Mouse (Mus musculus): ENCODE measurements around the gene Ralgapa1. TPM values are rescaled to one million over a fixed set of nuclear protein-coding genes. Genes with fewer than 3 reads are reported as not detected.

The Ralgapa1 gene
- polyA plus RNA-seq, 1 experiment from 2014 or later = 23.1 TPM

DNA sequence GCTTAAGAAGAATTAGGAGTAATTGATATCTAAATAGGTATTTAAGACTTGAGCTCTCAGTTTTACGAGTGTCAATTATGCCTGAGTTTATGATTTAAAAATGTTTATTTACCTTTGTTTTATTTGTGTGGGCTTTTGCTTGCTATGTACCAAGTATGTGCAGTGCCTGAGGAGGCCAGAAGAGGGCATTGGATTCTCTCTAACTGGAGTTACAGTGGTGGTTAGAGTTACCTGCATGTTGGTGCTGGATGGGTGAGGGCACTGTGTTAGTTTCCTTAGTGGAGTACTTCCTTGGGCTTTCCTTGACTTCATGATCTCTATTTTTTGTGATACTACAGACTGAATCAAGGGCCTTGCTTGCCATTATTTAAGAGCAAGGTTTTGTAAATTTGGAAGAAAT lies 25.8 kb upstream of the Ralgapa1 start:
- no peak overlapping the region for H3K4me3 ChIP-seq (ENCODE audit: control insufficient read depth in 1 of 2, insufficient read depth in 1 of 2, low read depth in 1 of 2, low read length in 2 of 2)
- 0 out of 2 replicates have a peak, but pooled peaks cover 3% of the 10 kb centered on the region for H3K9me3 ChIP-seq (ENCODE audit: control insufficient read depth, low read length)
- H3K27ac ChIP-seq (replicated peaks in 1 of 2; ENCODE audit: control insufficient read depth in 1 of 2, insufficient read depth in 1 of 2, low read depth in 2 of 2, low read length in 2 of 2) = no peak overlapping the region
- no peaks in the 10 kb centered on the region for H3K4me1 ChIP-seq (ENCODE audit: control insufficient read depth in 2 of 2, insufficient read depth in 2 of 2, low read length in 2 of 2)
- 58% methylated on average over 1 of the region's 1 CpGs for WGBS
- H3K36me3 ChIP-seq (ENCODE audit: control insufficient read depth, insufficient read depth, low read length) = peaks cover 54% of the 10 kb centered on the region
- H3K4me2 ChIP-seq (ENCODE audit: low read length) = no peak overlapping the region
- H3K9ac ChIP-seq (ENCODE audit: low read length) = no peak overlapping the region
- no peak for ATAC-seq (ENCODE audit: insufficient number of reproducible peaks, insufficient read depth, low FRiP score, low read depth)
- H3K27me3 ChIP-seq (ENCODE audit: control insufficient read depth, insufficient read depth, low read length) = no peaks in the 10 kb centered on the region

DNA sequence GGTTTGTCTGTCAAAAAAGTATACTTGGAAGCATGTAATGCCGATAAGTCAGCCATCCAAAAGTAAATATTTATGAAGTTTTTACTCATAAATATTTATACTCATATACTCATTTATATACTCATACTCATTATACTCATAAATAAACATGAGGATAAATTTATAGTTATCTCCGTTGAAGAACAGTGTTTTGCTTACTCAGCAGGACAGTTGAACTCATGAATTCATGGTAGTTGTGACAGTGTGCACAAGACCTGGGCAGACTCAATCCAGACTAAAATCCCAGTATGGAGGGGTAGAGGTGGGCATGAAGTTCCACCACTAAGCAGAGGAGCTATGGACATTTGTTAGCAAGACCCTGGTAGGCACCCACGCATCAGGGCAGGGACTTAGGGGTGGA lies 16.5 kb upstream of the Ralgapa1 start:
- H3K9ac ChIP-seq (ENCODE audit: low read length) = no peak overlapping the region
- peak overlapping the region; percentile 79 for H3K4me2 ChIP-seq (ENCODE audit: low read length)
- 85% methylated on average over 3 of the region's 3 CpGs for WGBS
- H3K27ac ChIP-seq (replicated peaks in 1 of 2; ENCODE audit: control insufficient read depth in 1 of 2, insufficient read depth in 1 of 2, low read depth in 2 of 2, low read length in 2 of 2) = no peak overlapping the region
- peak overlapping the region in 1 of 2 experiments; percentile 84; a peak in 2 of 4 replicates for H3K4me3 ChIP-seq (ENCODE audit: control insufficient read depth in 1 of 2, insufficient read depth in 1 of 2, low read depth in 1 of 2, low read length in 2 of 2)
- H3K36me3 ChIP-seq (ENCODE audit: control insufficient read depth, insufficient read depth, low read length) = peaks cover 16% of the 10 kb centered on the region
- H3K9me3 ChIP-seq (ENCODE audit: control insufficient read depth, low read length) = no peaks in the 10 kb centered on the region
- H3K4me1 ChIP-seq (ENCODE audit: control insufficient read depth in 2 of 2, insufficient read depth in 2 of 2, low read length in 2 of 2) = peaks cover 0 to 2% of the 10 kb centered on the region in 2 experiments; a peak in 2 of 4 replicates
- ATAC-seq (ENCODE audit: insufficient number of reproducible peaks, insufficient read depth, low FRiP score, low read depth) = no peak
- no peaks in the 10 kb centered on the region for H3K27me3 ChIP-seq (ENCODE audit: control insufficient read depth, insufficient read depth, low read length)

DNA sequence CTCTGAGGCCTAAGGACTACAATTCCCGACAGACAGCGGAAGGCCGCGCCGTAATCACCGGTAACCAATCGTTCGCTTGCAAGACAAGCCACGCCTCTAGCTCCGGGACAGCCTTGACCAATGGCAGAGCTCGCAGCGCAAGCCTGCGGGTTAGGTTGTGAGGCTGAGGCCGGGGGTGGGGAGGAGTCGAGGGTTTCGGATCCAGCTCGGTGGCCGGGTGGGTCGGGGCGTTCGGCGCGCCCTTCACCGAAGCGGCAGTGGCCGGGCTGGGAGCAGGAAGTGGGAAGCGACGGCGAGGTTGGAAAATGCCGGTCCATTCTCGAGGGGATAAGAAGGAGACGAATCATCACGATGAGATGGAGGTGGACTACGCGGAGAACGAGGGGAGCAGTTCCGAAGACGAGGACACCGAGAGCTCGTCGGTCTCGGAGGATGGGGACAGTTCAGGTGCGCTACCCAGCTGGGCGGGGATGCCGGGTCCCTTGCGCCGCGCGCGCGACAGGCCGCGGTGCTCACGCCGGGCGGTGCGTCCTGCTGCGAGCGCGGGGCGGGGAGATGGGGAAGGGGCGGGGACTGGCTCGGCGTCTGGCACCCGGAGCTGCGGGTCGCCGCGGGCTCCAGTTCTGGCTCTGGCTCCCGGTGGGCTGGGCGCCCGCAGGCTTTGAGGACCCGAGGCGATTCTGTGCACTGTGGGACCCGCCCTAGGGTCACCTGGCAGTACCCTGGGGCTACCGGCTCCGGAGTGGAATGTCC lies 15.4 kb upstream of the Ralgapa1 start, which contains the start of gene Brms1l:
Gene Brms1l, plus strand, starts transcription at position 126 of the 753 bp plus-strand sequence.
- under 1% methylated on average over 70 of the region's 77 CpGs for WGBS
- Histone ChIP-seq H3K4me2 (ENCODE audit: low read length) (peak within 1 kb of the TSS; percentile 79), H3K4me3 (ENCODE audit: control insufficient read depth in 1 of 2, insufficient read depth in 1 of 2, low read depth in 1 of 2, low read length in 2 of 2) (peak within 1 kb of the TSS; percentile 84 to 93), H3K27me3 (ENCODE audit: control insufficient read depth, insufficient read depth, low read length) (no peaks in the 10 kb centered on the region), H3K27ac (replicated peaks in 1 of 2; ENCODE audit: control insufficient read depth in 1 of 2, insufficient read depth in 1 of 2, low read depth in 2 of 2, low read length in 2 of 2) (peak within 1 kb of the TSS; percentile 91 to 96), H3K9ac (ENCODE audit: low read length) (peak within 1 kb of the TSS; percentile 86), H3K4me1 (ENCODE audit: control insufficient read depth in 2 of 2, insufficient read depth in 2 of 2, low read length in 2 of 2) (peaks cover 0 to 2% of the 10 kb centered on the region in 2 experiments; a peak in 2 of 4 replicates), H3K36me3 (ENCODE audit: control insufficient read depth, insufficient read depth, low read length) (peaks cover 5% of the 10 kb centered on the region), H3K9me3 (ENCODE audit: control insufficient read depth, low read length) (no peaks in the 10 kb centered on the region)
- peak; percentile 99 for ATAC-seq (ENCODE audit: insufficient number of reproducible peaks, insufficient read depth, low FRiP score, low read depth)

DNA sequence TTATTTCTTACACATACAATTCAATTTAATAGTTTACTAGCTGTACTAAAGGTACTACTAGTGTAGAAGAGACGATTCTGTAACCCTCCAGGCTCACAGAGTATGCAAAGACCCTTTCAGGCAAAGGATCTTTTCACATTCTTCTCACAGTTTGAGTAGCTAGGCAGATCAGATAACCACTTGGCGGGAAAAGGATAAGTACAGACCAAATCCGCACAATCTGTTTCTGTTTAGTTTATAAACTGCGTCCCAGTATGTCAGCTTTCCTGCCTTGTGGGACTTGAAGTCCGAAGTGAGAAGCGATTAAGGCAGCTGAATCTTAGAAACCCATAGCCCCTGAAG lies 14.9 kb upstream of the Ralgapa1 start:
- Histone ChIP-seq H3K4me1 (ENCODE audit: control insufficient read depth in 2 of 2, insufficient read depth in 2 of 2, low read length in 2 of 2) (peaks cover 0 to 2% of the 10 kb centered on the region in 2 experiments; a peak in 2 of 4 replicates), H3K27ac (replicated peaks in 1 of 2; ENCODE audit: control insufficient read depth in 1 of 2, insufficient read depth in 1 of 2, low read depth in 2 of 2, low read length in 2 of 2) (peak overlapping the region; percentile 48 to 62; a peak in 2 of 4 replicates), H3K27me3 (ENCODE audit: control insufficient read depth, insufficient read depth, low read length) (no peaks in the 10 kb centered on the region), H3K9me3 (ENCODE audit: control insufficient read depth, low read length) (no peaks in the 10 kb centered on the region), H3K4me3 (ENCODE audit: control insufficient read depth in 1 of 2, insufficient read depth in 1 of 2, low read depth in 1 of 2, low read length in 2 of 2) (peak overlapping the region; percentile 30 to 84; a peak in 3 of 4 replicates), H3K36me3 (ENCODE audit: control insufficient read depth, insufficient read depth, low read length) (0 out of 2 replicates have a peak, but pooled peaks cover 5% of the 10 kb centered on the region), H3K4me2 (ENCODE audit: low read length) (peak overlapping the region; percentile 69), H3K9ac (ENCODE audit: low read length) (peak overlapping the region; percentile 70)
- ATAC-seq (ENCODE audit: insufficient number of reproducible peaks, insufficient read depth, low FRiP score, low read depth) = no peak
- WGBS = 1% methylated on average over 6 of the region's 6 CpGs

DNA sequence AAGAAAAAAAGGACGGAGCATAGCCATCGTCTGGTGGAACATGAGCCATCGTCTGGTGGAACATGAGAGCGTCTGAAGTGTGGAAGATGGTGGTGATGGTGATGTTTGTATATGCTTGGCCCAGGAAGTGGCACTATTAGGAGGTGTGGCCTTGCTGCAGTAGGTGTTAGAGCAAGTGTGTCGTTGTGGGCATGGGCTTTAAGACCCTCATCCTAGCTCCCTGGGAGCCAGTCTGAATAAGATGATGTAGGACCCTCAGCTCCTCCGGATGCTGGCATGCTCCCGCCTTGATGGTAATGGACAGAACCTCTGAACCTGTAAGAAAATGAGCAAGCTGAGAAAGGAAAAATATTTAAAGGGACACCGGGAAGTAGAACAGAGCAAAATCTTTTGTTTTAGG lies 13.9 kb upstream of the Ralgapa1 start:
- no peaks in the 10 kb centered on the region for H3K9me3 ChIP-seq (ENCODE audit: control insufficient read depth, low read length)

DNA sequence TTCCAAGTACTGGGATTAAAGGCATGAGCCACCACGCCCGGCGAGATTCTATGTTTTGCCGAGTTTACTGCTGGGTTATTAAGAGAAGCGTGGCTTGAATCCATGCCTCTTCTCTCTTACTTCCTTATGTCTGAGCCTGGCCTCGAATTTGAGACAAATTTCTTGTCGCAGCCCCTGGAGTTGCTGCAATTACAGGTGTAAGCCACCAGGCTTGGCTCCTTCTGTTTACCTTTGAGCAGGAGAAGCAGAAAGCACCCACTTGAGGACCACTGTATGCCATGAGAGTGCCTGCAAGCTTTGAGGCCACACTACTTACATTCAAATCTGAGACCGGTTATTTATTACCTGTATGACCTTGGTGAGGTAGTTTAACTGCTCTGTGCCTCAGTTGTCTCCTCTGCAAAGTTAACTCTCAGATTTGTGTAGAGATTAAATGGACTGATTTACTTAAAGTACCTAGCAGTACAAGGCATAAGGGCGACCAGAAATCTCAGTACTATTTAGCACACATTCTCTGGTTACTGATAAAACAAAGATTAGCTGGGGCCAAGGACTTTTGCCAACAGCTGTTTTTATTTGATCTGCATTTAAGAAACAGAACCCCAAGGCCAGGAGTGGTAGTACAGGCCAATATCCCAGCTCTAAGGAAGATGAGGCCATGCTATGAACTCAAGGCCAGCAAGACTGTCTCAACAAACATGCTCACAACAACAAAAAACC lies 13.1 kb upstream of the Ralgapa1 start:
- Histone ChIP-seq H3K27ac (replicated peaks in 1 of 2; ENCODE audit: control insufficient read depth in 1 of 2, insufficient read depth in 1 of 2, low read depth in 2 of 2, low read length in 2 of 2) (no peak overlapping the region), H3K27me3 (ENCODE audit: control insufficient read depth, insufficient read depth, low read length) (no peaks in the 10 kb centered on the region), H3K4me2 (ENCODE audit: low read length) (no peak overlapping the region), H3K36me3 (ENCODE audit: control insufficient read depth, insufficient read depth, low read length) (no peaks in the 10 kb centered on the region), H3K9ac (ENCODE audit: low read length) (no peak overlapping the region), H3K9me3 (ENCODE audit: control insufficient read depth, low read length) (no peaks in the 10 kb centered on the region), H3K4me1 (ENCODE audit: control insufficient read depth in 2 of 2, insufficient read depth in 2 of 2, low read length in 2 of 2) (peaks cover 0 to 2% of the 10 kb centered on the region in 2 experiments; a peak in 2 of 4 replicates), H3K4me3 (ENCODE audit: control insufficient read depth in 1 of 2, insufficient read depth in 1 of 2, low read depth in 1 of 2, low read length in 2 of 2) (no peak overlapping the region)
- WGBS = 65% methylated on average over 9 of the region's 9 CpGs
- ATAC-seq (ENCODE audit: insufficient number of reproducible peaks, insufficient read depth, low FRiP score, low read depth) = no peak

More for the DNA sequence above, 13.9 kb upstream of the Ralgapa1 start:
- WGBS = 82% methylated on average over 8 of the region's 8 CpGs
- peaks cover 0 to 2% of the 10 kb centered on the region in 2 experiments; a peak in 2 of 4 replicates for H3K4me1 ChIP-seq (ENCODE audit: control insufficient read depth in 2 of 2, insufficient read depth in 2 of 2, low read length in 2 of 2)
- H3K36me3 ChIP-seq (ENCODE audit: control insufficient read depth, insufficient read depth, low read length) = no peaks in the 10 kb centered on the region
- H3K27ac ChIP-seq (replicated peaks in 1 of 2; ENCODE audit: control insufficient read depth in 1 of 2, insufficient read depth in 1 of 2, low read depth in 2 of 2, low read length in 2 of 2) = no peak overlapping the region
- H3K27me3 ChIP-seq (ENCODE audit: control insufficient read depth, insufficient read depth, low read length) = no peaks in the 10 kb centered on the region
- no peak for ATAC-seq (ENCODE audit: insufficient number of reproducible peaks, insufficient read depth, low FRiP score, low read depth)
- no peak overlapping the region for H3K4me3 ChIP-seq (ENCODE audit: control insufficient read depth in 1 of 2, insufficient read depth in 1 of 2, low read depth in 1 of 2, low read length in 2 of 2)
- no peak overlapping the region for H3K9ac ChIP-seq (ENCODE audit: low read length)
- no peak overlapping the region for H3K4me2 ChIP-seq (ENCODE audit: low read length)

DNA sequence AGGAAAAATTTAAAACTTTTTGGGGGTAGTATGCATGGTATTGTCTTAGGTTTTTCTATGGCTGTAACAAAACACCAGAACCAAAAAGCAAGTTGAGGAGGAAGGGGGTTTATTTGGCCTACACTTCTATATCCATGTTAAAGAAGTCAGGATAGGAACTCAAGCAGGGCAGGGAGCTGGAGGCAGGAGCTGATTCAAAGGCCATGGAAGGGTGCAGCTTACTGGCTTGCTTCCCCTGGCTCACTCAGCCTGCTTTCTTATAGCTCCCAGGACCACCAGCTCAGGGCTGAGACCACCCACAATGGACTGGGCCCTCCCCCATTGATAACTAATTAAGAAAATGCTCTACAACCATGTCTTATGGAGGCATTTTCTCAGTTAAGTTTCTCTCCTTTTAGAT lies 12.0 kb upstream of the Ralgapa1 start:
- H3K27ac ChIP-seq (replicated peaks in 1 of 2; ENCODE audit: control insufficient read depth in 1 of 2, insufficient read depth in 1 of 2, low read depth in 2 of 2, low read length in 2 of 2) = no peak overlapping the region
- H3K4me2 ChIP-seq (ENCODE audit: low read length) = no peak overlapping the region
- no peak overlapping the region for H3K4me3 ChIP-seq (ENCODE audit: control insufficient read depth in 1 of 2, insufficient read depth in 1 of 2, low read depth in 1 of 2, low read length in 2 of 2)
- peaks cover 0 to 2% of the 10 kb centered on the region in 2 experiments; a peak in 2 of 4 replicates for H3K4me1 ChIP-seq (ENCODE audit: control insufficient read depth in 2 of 2, insufficient read depth in 2 of 2, low read length in 2 of 2)
- no peaks in the 10 kb centered on the region for H3K27me3 ChIP-seq (ENCODE audit: control insufficient read depth, insufficient read depth, low read length)
- no peaks in the 10 kb centered on the region for H3K36me3 ChIP-seq (ENCODE audit: control insufficient read depth, insufficient read depth, low read length)
- ATAC-seq (ENCODE audit: insufficient number of reproducible peaks, insufficient read depth, low FRiP score, low read depth) = no peak
- H3K9me3 ChIP-seq (ENCODE audit: control insufficient read depth, low read length) = no peaks in the 10 kb centered on the region
- no peak overlapping the region for H3K9ac ChIP-seq (ENCODE audit: low read length)
